Mouse (Mus musculus) heart, adult 2 months (tissue): ENCODE results near the gene Rnf39.

Experiments used
- CTCF ChIP-seq: fragments of 200-600 bp; IDR thresholded peaks from 2 replicates; pipeline ENCODE4 v1.8.1; 2022; ENCODE audit warnings: antibody characterized with exemption, mild to moderate bottlenecking, moderate library complexity
- EP300 ChIP-seq: fragments of 200-500 bp; IDR thresholded peaks from 2 replicates; pipeline ENCODE4 v1.6.1; 2011; ENCODE audit warnings: low read depth, low read length, control low read depth; ENCODE audit not compliant: insufficient read depth
- POLR2A ChIP-seq: fragments of 200-500 bp; IDR thresholded peaks from 2 replicates; pipeline ENCODE4 v1.6.1; 2011; ENCODE audit warnings: mild to moderate bottlenecking, low read depth, low read length, control low read depth; ENCODE audit not compliant: insufficient read depth

DNA sequence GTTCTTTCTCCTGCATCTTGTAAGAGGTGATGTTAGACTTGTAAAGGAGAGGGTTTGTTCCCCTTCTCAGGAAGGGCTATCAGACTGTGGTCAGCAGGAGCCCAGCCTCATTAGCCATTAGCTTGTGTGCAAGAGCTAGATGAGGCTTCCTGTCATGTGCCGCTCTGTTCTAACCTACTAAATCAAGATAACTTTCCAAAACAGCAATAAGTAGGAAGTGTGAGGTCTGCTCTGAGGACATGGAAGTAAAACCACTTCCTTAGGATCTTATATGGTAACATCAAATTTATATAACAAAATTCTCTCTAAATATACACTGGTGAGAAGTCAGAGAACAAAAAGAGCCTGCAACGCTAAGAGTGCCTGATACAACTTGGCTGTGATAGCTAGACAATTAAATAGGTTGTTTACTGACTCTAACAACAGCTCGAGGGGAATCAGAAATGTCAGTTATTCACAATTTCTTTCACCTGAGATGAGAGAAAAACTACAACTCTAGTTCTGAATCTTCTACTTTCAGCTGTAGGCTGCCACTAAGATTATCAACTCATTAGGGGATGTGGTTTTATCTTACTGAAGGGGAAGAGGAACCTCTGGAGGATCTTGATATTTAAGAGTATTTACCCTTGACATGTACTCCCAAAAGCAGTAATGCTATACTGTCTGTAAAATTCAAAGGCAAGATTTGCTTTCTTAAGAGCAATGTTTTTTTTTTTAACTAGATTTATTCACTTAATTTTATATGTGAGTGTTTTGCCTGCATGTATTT is 49.8 kb downstream of the Rnf39 start:
- no peak for TF ChIP-seq POLR2A
- no peak for TF ChIP-seq CTCF
- TF ChIP-seq EP300, result no peak
